Mouse (Mus musculus): ENCODE data around the gene Kcnh1.

Gene Kcnh1

DNA sequence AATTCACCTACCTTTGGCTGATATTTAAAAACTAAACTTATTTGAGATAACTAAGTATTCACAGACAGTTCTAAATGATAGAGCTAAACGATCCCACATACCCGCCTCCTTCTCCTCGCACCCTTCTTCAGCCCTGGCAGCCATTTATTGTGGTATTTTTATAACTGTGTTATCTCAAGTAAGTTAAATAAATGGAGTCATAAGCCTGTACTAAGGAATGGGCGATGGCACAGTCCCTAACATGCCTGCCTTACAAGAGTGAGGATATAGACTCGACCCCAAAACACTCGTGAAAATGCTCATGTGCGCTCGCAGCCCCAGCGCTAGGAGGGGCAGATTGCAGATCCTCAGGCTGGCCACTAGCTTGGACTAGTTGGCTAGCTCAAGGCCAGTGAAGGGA lies 79.3 kb downstream of the Kcnh1 start:
- no peak for DNase-seq

DNA sequence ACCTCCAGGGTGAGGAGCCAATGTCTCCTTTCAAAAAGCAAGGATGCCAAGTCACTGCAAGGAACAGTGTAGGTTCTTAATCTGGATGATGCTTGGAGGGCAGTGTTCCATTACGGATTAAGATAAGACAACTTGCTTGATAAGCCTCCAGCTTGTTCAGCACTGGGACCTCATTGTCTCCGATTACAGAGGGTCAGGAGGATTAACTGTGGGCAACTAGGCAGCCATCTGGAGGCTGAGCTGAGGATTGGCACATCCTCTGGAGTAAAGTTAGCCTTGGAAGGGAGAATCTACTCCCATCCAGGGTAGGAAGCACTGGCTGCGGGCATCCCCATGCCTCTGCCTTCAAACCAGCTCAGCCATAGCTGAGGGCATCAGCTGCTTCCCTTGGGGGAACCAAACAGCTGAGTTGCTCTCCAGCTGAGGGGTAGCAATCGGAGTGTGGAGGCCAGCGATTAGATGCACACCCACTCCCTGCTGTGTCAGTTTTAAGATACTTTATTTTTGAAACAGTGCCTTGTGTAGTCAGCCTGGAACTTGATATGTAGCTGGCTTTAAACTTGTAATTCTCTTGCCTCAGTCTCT lies 87.3 kb downstream of the Kcnh1 start:
- DNase-seq = no peak

DNA sequence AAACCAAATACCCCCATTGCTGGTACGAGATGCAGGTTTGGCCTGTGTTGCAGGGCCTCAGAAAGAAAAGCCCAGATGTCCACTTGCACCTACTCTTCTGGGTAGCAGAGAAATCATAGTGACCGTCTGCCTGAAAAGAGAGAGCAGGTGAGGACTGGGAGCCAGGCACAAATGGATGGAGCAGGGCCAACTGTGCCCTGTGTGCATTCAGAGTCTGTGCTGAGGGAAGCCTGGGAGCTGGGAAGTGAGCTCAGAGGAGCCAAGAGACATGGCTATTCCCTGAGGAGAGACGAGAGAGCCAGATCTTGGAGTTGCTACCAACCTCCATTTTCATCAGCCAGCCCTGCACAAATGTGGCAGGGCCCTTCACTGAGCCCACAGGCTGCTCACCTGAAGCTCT lies 93.8 kb downstream of the Kcnh1 start:
- no peak for DNase-seq

DNA sequence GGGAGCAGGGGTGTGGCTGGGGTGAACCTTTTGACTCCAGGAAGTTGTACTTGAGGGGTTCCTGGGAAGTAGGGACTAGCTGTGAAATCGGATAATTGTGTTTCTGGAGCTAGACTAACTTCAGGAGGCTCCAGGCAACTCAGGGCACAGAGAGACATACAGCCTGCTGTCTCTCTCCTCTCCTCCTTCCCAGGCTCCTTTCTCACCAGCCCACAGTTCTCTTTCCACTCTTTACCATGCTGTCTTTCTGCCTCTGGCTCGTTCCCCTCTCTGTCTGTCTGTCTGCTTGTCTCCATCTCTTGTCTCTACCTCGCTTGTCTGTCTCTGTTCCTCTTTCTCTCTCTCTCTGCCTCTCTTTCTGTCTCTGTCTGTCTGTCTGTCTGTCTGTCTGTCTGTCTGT lies 94.4 kb downstream of the Kcnh1 start:
- no peak for DNase-seq

DNA sequence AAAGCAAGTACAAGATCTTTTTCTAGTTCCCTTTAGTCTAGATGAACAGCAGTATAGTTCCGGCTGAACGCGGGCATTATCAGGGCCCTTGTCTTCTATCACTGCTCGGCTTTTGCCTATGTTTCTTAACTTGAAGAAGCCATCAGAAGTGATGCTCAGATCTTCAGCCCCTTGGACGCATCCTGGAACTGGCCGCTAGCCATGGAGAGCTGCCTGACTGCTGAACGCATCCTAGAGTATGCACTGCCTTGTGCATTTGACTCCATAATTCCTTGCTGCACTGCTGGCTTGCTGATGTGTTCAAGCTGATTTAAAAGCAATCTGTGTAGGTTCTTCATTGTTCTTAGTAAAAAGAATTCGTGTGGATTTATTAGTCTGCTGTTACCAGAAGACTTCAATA lies 97.9 kb downstream of the Kcnh1 start:
- no peak for DNase-seq

DNA sequence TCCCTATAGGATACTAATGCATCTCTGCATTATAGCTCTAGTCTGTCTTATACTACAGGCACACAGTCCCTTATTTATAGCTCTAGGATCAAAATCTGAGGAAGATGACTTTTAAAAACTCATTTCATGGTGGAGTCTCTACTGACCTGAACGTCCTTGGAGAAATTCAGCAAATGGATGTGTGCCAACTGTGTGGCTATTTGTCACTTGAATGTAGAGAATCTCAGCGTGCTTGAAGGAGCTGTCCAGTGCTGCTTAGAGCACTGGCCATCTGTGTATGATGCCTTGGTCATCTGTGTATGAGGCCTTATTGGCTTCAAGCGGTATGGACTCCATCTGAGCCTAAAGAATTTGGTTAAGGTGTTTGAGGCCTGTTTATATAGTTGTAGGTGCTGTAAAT lies 100.7 kb downstream of the Kcnh1 start:
- no peak for DNase-seq

DNA sequence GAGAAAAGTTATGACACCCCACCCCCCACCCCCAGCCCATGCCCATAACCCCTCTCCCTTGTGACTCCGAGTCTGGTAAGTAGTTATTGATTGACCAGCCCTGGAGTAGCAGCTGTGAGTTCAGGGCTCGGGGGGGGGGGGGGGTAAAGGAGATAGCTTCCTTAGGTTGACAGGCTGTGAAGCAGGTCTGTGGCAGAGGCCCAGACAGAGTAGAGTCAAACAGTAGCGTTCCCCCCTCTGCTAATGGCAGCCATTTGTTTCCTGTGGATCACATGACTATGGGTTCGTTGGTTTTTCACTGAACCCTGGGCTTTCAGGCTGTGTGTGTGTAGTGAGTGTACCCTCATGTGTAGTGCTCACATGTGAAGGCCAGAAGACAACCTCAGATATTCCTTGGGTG lies 102.8 kb downstream of the Kcnh1 start:
- DNase-seq = no peak

DNA sequence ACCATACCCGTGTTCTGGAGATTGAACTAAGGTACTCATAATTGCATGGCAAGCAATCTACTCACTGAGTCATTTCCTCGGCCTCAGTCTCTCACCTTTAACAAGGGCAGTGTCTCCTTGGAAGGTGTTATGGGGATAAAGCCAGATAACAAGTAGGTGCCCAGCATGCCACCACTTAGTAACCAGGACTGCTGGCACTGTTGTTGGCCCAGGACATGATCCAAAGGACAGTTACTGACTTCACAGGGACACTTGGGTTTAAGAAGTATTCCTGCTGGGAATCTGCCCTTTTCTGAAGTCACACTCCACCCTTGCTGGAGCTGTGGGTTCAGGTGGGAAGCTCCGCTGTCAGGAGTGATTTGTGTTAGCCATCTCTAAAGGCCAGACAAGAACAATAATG lies 103.3 kb downstream of the Kcnh1 start:
- DNase-seq = no peak

DNA sequence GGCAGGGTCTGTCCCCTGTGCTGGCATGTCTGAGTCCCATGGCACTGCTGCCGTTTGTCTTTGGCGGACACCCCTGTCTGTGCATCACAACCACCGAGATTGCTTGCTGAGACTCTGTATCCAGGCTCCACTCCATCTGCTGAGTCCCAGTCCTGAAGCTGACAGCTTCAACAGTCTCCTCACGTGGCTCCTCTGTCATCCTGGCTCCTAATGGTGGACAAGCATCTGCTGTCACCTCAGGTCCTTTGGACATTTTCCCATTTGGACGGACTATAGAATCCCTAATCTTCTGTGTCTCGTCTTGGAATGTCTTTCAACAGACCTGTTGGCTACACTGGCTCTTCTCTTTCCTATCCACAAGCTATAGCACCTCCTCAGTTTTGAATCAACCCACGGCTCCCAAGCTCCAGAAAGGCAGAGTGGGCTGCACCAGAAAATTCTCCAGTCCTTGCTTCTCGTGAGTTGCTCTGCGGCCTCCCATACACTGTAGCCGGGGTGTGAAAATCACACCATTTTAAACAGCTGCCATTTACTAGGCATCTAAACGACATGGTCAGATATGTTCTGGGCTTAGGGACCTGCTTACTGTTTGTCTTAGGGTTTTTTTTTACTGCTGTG lies 104.8 kb downstream of the Kcnh1 start:
- DNase-seq = no peak

DNA sequence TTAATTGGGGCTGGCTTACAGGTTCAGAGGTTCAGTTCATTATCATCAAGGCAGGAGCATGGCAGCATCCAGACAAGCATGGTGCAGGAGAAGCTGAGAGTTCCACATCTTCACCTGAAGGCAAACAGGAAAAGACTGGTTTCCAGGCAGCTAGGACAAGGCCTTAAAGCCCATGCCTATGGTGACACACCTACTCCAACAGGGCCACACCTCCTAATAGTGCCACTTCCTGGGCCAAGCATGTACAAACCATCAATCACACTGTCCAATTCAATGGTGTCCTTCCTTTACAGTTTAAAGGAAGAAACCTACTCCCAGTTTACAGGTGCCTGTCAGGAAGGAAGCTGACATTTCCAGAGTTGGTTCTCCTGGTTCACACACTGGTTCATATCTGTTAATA lies 105.3 kb downstream of the Kcnh1 start:
- DNase-seq = no peak

DNA sequence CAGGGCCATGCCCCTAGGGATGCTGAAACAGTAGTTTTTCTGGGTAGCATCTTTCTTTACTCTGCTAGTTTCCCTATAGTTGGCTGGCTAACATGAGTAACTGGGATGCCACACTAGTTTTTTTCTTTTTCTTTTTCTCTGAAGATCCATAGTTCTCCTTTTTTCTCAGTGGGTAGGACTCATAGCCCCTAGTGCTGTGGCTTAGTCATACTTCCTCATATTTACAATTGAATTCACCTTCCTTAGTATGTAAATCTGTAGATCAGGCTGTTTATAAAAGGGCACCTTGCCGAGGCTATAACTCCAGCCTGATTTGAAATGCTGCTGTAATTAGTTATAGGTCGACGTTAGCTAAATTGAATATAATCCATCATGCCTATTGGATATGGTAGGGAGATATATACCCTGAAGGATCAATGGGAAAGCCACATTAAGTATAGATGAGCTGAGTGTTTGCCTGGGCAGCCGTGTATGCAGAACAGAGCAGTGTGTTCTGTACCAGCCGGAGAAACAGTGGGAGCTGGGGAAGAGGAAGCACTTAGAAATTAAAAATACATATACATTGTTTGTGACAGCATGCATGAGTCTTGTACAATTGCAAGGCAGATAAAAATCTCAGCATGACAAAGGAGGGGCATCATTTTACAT lies 107.0 kb downstream of the Kcnh1 start:
- no peak for DNase-seq

DNA sequence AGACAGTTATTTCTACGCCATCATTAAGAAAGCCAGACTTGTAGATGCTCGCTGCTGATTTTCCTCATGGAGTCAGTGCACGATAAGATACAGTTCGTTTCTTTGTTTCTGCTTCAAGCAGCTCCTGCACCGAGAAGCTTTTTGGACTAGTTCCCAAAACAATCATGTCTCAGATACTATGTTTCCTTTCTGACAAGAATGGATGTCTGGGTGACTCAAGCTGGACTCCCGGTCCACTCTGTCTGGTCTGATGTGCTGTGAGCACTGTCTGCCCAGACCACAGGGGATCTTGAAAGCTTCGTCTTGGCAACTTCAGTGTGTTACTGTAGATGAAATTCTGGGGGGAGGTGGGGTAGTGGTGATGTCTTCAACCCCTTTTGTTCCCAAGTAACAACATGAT lies 109.8 kb downstream of the Kcnh1 start:
- DNase-seq = no peak

DNA sequence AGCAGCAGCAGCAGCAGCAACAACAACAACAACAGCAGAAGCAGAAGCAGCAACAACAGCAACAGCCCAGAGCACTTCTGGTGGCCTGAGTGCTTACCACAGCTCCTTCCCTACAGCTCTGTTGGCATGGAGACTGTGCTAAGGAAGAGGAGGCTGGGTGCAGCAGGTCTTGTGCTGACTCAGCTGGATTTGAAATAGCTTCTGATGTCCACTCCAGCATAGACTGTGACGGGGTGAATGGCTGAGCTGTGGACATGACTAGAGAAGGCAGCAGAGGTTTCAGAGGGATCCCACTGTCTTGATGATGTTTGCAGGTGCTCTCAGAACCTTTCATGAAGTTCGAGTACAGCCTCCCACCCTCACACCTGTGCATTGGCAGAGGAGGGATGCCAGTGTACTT lies 113.0 kb downstream of the Kcnh1 start:
- no peak for DNase-seq

DNA sequence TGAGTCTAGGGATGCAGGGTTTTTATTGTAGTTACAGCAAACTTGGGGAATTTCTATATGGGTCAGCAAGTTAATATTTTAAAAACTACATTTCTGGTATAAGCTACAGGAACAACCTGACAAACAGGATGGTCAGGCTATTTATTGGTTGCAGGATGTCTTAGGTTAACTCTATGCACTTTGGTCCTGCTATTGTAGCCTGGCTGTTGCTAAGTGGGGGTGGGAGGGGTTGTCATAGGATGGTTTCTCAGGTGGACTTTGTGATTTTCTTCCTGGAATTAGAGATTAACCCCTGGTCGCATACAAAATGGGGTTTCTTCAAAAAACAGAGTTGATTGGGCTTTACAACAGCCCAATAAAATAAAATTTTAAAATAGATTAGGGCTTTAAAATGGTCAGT lies 114.6 kb downstream of the Kcnh1 start:
- DNase-seq = no peak

DNA sequence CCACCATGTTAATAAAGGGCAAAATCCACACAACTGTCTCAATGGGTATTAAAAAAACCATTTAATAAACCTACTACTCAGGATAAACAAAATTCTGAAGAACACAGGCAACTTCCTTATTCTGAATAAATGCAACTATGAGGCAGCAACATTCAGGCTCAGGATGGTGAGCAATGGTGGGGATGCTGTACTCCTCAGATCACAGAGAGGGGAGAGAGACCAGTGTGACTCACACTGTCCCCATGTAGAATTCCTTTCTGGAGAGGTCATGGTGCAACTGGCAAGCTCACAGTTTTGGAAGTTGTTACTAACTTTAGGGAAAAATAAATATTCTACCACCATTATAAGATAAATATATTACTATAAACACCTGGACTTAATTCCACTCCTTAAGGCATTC lies 116.5 kb downstream of the Kcnh1 start:
- no peak for DNase-seq

DNA sequence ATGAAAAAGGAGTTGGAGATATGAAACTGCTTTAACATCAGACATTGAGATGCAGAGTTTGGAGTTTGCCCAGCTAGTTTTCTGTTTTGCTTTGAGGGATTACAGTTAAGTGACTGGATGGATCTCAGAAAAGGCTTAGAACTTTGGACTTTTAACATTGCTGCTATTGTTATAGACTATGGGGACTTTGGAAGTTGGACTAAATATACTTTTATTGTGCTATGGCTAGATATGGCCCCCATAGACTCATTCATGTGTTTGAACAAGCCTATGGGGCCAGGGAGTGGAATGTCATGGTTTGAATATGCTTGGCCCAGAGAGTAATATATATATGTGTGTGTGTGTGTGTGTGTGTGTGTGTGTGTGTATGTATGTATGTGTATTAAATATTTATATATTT lies 120.7 kb downstream of the Kcnh1 start:
- DNase-seq = no peak

DNA sequence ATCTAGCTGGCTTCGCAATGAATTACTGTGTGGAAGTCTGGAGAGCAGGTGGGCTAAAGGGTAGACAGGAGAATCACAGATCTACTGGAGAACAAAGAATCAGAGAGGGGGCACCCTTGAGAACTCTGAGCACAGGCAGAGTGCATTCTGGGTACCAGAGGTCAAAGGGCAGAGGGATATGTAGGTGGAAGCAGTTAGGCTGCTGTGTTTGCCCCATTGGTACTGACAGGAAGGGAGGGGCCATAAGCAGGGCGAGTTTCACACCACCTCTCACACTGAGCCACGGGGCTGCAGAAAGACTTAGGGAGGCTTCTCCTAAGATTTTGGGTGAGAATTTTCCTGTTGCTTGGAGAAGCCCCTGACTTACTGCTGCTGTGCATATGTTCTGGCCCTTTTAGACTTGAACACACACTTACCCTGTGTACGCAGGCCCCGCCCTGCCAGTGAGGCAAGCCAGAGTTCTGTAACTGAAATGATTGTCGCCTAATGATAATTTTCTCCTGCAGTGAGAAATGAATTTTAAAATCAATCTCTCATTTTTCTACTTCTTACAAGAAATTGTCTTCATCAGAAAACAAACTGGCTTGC lies 121.4 kb downstream of the Kcnh1 start:
- DNase-seq = no peak

DNA sequence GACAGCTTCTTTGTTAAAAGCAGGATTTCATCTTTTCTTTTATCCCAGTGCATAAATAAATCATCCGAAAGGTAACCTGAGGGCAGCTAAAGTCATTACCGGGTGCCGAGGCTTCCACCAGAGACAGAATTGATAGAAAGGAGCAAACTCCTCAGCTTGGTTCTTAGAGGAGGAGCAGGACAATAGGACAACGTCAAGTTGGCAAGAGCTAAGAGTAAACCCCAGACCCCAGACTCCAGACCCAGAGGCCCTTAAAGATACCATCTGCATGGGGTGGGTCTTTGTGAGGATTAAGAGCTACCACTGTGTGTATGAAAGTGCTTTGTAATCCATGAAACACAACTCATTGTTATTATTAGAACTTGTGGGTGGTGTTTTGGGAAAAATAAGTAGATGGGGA lies 121.9 kb downstream of the Kcnh1 start:
- DNase-seq = no peak

DNA sequence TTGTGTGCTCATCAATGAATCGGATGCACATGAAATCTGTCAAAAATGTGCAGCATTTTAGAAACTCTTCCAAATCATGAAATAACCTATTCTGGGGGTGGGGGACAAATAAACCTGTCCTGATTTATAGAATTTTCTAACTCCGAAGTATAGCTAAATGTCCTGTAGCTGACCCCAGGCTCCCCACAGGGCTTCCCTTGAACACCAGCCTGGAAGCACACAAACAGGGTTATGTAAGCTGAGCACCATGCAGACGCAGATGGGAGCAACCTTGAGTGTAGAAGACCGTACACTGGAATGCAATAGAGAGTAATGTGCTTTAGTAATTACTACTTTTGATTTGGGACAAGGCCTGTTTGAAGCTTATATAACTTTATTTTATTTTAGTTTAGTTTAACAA lies 122.4 kb downstream of the Kcnh1 start:
- DNase-seq = no peak

DNA sequence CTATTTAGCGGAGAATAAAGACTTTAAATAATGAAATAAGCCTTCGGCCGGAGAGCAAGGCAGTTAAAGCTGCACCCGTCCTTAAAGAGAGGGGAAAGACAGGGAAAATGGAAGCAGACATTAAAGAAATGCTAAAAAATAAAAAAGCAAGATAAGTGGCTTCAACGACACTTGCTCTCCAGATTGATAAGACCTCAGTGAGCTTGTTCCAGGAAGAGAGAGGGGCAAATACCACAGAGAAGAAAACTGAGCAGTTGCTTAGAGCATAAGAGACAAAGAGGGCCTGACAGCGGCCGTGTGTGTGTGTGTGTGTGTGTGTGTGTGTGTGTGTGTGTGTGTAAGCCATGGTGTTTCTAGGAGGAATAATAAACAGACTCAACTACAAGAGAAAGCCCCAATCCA lies 123.0 kb downstream of the Kcnh1 start:
- DNase-seq = no peak

DNA sequence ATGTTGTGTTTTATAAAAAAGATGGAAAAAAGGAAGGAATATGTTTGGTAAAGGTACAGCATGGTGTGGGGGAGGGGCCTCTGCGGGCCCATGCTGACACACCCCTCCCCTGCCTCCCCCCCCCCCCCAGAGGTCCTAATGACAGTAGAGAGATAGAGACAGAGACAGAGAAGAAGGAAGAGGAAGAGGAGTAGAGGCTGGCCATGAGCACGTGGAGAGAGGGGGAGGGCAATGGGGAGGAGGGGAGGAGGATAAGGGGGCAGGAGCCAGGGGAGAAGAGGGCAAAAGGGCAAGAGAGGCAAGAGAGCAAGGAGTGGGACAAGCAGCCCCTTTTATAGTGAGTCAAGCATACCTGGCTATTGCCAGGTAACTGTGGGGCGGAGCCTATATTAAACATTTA lies 123.5 kb downstream of the Kcnh1 start:
- DNase-seq = no peak

DNA sequence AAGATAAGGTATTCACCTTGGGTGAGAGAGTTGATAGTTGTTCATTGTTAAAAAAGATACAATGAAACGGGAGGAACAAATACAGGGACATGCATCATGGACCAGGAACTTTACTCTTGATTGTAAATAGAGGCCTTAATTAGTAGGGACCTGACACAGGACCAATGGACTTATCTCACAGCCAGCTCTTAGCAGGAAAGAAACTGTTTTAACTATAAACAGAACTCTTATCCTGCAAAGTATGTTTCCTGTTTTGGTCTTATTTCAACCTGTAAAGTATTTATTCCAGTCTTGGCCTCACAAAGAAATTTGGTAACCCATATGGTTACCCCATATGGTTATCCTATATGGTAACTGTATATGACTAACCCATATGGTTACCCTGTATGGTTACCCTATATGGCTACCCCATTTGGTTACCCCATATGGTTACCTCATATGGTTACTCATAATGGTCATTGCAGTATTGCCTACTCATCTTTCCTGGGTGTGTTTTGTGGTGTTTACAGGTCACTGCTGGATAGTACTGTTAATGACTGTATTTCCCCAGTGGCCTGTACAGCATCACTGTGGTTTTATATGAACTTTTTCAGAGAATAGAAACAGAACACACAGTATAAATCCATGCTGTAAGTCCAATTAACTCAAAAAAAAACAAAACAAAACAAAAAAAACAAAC lies 125.0 kb downstream of the Kcnh1 start:
- no peak for DNase-seq

DNA sequence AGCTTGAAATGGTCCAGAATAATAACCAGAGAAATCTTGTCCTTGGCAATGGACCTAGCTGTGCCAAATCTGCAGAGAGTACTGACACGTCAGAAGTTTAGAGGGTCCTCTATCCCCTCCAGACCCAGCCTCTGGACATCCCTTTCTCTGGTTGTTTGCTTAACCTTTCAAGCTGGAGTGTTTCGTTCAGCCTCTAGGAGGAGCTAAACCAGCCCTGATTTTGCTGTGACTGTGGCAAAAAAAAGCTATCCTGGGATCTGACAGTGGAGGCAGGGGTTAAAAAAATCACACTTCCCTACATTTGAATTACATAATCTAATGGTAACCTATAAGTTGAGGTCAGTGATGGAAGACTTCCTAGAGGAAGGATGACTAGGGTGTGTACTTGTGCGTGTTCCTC lies 133.6 kb downstream of the Kcnh1 start:
- no peak for DNase-seq

DNA sequence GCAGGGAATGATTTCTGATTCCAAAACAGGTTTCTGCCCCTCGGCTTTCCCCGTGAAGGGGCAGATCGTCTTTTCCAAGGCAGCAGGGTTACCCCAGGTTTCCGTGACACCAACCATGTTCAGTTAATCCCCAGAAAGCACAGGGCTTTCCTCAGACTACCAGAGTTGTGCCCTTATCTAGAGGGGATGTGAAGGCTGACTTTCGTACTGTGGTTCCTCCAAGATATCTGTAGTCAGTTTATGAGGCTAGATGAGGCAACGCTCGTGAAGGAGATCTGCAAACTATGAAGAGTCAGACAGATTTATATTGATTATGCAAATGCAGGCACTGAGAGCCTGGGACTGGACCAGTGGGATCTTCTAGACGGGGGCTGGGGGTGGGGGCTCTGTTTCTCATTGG lies 136.5 kb downstream of the Kcnh1 start:
- no peak for DNase-seq

Measured in lung, adult 18-20 months (tissue).